In the genomic region with DNA sequence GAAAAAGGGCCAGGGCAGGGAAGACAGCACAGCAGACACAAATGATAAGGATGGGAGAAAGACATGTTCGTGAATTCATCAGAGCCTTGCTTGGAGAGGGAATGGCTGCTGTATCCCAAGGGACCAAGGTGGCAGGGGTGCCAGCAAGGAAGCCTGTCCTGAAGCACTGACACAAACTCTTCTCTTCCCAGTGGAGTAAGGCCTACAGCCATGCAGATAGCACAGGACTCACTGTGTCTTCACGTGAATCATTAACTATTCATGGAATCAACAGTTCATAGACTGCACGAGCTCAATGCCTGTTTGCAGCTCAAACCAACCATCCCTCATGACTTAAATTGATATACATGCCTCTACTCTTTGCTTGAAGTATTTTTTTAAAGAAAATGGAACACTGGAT, we compare ENCODE assay signal across 22 mouse cellular contexts.
DNase-seq lines count a peak whose midpoint lies in the region; ATAC-seq and TF ChIP-seq lines count a peak whose summit lies in the region.
"Had no signal": no experiment of that assay in that cellular context is flagged by ENCODE, and none has a peak within 500 bp of the region (broad histone marks: within the 10 kb centered on the region; RNA-seq: fewer than 3 reads in every experiment).

No protein-coding gene starts in this region.

- no peak for TF ChIP-seq EP300 in liver, postnatal 0 days (IDR thresholded peaks at IDR 0.05; ENCODE audit: low read depth)

- intact Hi-C loops in gastrocnemius, adult 2 months (cut with DNase I): no loop called here

- H3K9ac ChIP-seq in kidney, embryonic 14.5 days (ENCODE audit: low read depth, low read length): no peak overlapping the region
- H3K9ac ChIP-seq in liver, postnatal 0 days (replicated peaks): no peak overlapping the region
- H3K9ac ChIP-seq: forebrain, embryonic 13.5 days; forebrain, postnatal 0 days; heart, embryonic 13.5 days; hindbrain, embryonic 12.5 days; hindbrain, embryonic 15.5 days had no signal

- DNase-seq in gastrocnemius, adult 2 months: no peak
- DNase-seq in gastrocnemius, postnatal 10 days: no peak
- DNase-seq in kidney, adult 2 months: peak; percentile 50
- DNase-seq in layer of hippocampus, adult 2 months (ENCODE audit: low spot score in 2 of 2): no peak
- DNase-seq in layer of hippocampus, postnatal 14 days (ENCODE audit: low spot score in 2 of 2): no peak
- DNase-seq in liver, postnatal 0 days: no peak
- no peak for DNase-seq in liver
- DNase-seq: adrenal gland, adult 8-10 months; adrenal gland, postnatal 25 days; cerebellum, adult 11-12 months; cerebellum, adult 8-10 months; cerebellum, postnatal 10 days; cerebellum, postnatal 36 days; forebrain, postnatal 0 days; gastrocnemius, postnatal 36 days had no signal

- no peak for TF ChIP-seq CTCF in gastrocnemius, adult 2 months (IDR thresholded peaks at IDR 0.05)
- no peak for TF ChIP-seq CTCF in kidney, adult 2 months (conservative IDR thresholded peaks at IDR 0.05; ENCODE audit: insufficient read depth, insufficient read length, low read depth, low read length)
- no peak for TF ChIP-seq CTCF in layer of hippocampus, adult 2 months (conservative IDR thresholded peaks at IDR 0.05)
- TF ChIP-seq CTCF in liver, postnatal 0 days (IDR thresholded peaks at IDR 0.05; ENCODE audit: low read depth): no peak

- H3K4me1 ChIP-seq in kidney, adult 2 months (ENCODE audit: control insufficient read depth, insufficient read depth, low read length): no peaks in the 10 kb centered on the region
- no peaks in the 10 kb centered on the region for H3K4me1 ChIP-seq in kidney, embryonic 14.5 days (ENCODE audit: control insufficient read depth, insufficient read depth, low read length)
- no peaks in the 10 kb centered on the region for H3K4me1 ChIP-seq in liver, postnatal 0 days (ENCODE audit: insufficient read depth)
- H3K4me1 ChIP-seq: forebrain, embryonic 13.5 days; hindbrain, embryonic 12.5 days; hindbrain, embryonic 15.5 days had no signal

- peak overlapping the region; percentile 68; the same call in 1 of the 2 replicates for H3K27ac ChIP-seq in gastrocnemius, adult 2 months
- H3K27ac ChIP-seq in kidney, adult 2 months (ENCODE audit: insufficient read depth, low read depth, low read length): no peak overlapping the region
- no peak overlapping the region for H3K27ac ChIP-seq in kidney, embryonic 14.5 days (ENCODE audit: low read depth, low read length)
- H3K27ac ChIP-seq in layer of hippocampus, adult 2 months: peak overlapping the region; percentile 40
- no peak overlapping the region for H3K27ac ChIP-seq in liver, postnatal 0 days (ENCODE audit: low read depth)
- H3K27ac ChIP-seq: forebrain, embryonic 10.5 days; forebrain, embryonic 13.5 days; heart, embryonic 13.5 days; hindbrain, embryonic 12.5 days; hindbrain, embryonic 15.5 days had no signal

- no peaks in the 10 kb centered on the region for H3K27me3 ChIP-seq in kidney, adult 2 months (replicated peaks; ENCODE audit: control insufficient read depth, insufficient read depth, low read length)
- no peaks in the 10 kb centered on the region for H3K27me3 ChIP-seq in kidney, embryonic 14.5 days (ENCODE audit: control insufficient read depth, insufficient read depth, low read length)
- H3K27me3 ChIP-seq in liver, postnatal 0 days (ENCODE audit: insufficient read depth, low read length): no peaks in the 10 kb centered on the region
- H3K27me3 ChIP-seq: heart, embryonic 13.5 days; hindbrain, embryonic 12.5 days; hindbrain, embryonic 15.5 days had no signal

- H3K4me3 ChIP-seq in gastrocnemius, adult 2 months: no peak overlapping the region
- no peak overlapping the region for H3K4me3 ChIP-seq in kidney, adult 2 months (ENCODE audit: insufficient read depth, low read depth, low read length)
- H3K4me3 ChIP-seq in kidney, embryonic 14.5 days (ENCODE audit: low read length): no peak overlapping the region
- no peak overlapping the region for H3K4me3 ChIP-seq in layer of hippocampus, adult 2 months
- no peak overlapping the region for H3K4me3 ChIP-seq in liver, postnatal 0 days (ENCODE audit: low read depth, low read length)
- H3K4me3 ChIP-seq: forebrain, embryonic 10.5 days; forebrain, embryonic 13.5 days; heart, embryonic 13.5 days; hindbrain, embryonic 12.5 days; hindbrain, embryonic 15.5 days had no signal

- no peaks in the 10 kb centered on the region for H3K36me3 ChIP-seq in kidney, adult 2 months (ENCODE audit: control insufficient read depth, insufficient read depth, low read length)
- H3K36me3 ChIP-seq in kidney, embryonic 14.5 days (ENCODE audit: control insufficient read depth, insufficient read depth, low read length): no peaks in the 10 kb centered on the region
- H3K36me3 ChIP-seq in liver, postnatal 0 days (replicated peaks; ENCODE audit: insufficient read depth, low read length): no peaks in the 10 kb centered on the region
- H3K36me3 ChIP-seq: forebrain, embryonic 10.5 days; heart, embryonic 13.5 days; hindbrain, embryonic 12.5 days; hindbrain, embryonic 15.5 days had no signal

- ATAC-seq in kidney, embryonic 14.5 days (ENCODE audit: low FRiP score, low TSS enrichment): no peak
- ATAC-seq in liver, postnatal 0 days: peak; percentile 41; the same call in 1 of the 2 replicates
- ATAC-seq: activated CD4-positive, CD25-positive, alpha-beta regulatory T cell, adult 4 months; forebrain, embryonic 13.5 days; forebrain, postnatal 0 days had no signal

- WGBS in kidney, adult 2 months: 52% methylated on average over 3 of the region's 3 CpGs
- WGBS in kidney, embryonic 14.5 days: 74% methylated on average over 3 of the region's 3 CpGs
- 48% methylated on average over 3 of the region's 3 CpGs for WGBS in liver, postnatal 0 days (ENCODE audit: insufficient replicate concordance)

- TF ChIP-seq POLR2A in kidney, adult 2 months (IDR thresholded peaks at IDR 0.05; ENCODE audit: low read depth, low read length): no peak

- H3K9me3 ChIP-seq in kidney, embryonic 14.5 days (ENCODE audit: control insufficient read depth, low read length): no peaks in the 10 kb centered on the region
- no peaks in the 10 kb centered on the region for H3K9me3 ChIP-seq in liver, postnatal 0 days (ENCODE audit: low read length)
- H3K9me3 ChIP-seq: forebrain, embryonic 10.5 days; forebrain, embryonic 13.5 days; heart, embryonic 13.5 days; hindbrain, embryonic 12.5 days; hindbrain, embryonic 15.5 days had no signal

- H3K4me2 ChIP-seq in kidney, embryonic 14.5 days (replicated peaks; ENCODE audit: low read depth, low read length): no peak overlapping the region
- no peak overlapping the region for H3K4me2 ChIP-seq in liver, postnatal 0 days (ENCODE audit: low read depth, low read length)
- H3K4me2 ChIP-seq: forebrain, embryonic 13.5 days; heart, embryonic 13.5 days; hindbrain, embryonic 12.5 days; hindbrain, embryonic 15.5 days had no signal

Comparison
In these comparisons a context has a peak if more than half of its experiments do, and no peak if none do; other contexts are left out.
1. H3K27ac ChIP-seq: peak in gastrocnemius, adult 2 months (single experiment) and layer of hippocampus, adult 2 months (single experiment); none in kidney, adult 2 months (single experiment), kidney, embryonic 14.5 days (single experiment) and liver, postnatal 0 days (single experiment).